Mouse (Mus musculus) gastrocnemius, adult 8-10 months (tissue): ENCODE data around the gene Hsp90ab1. TPM values are rescaled to one million over a fixed set of nuclear protein-coding genes. Genes with fewer than 3 reads are reported as not detected.
A peak's percentile ranks its signal among the peaks of the same experiment; 100 is the strongest.

Source experiments
- DNase-seq, 2 experiments: peaks; one replicate each; pipeline ENCODE4 v3.0.0; 2022; ENCODE audit warnings: low spot score in 2 of 2
- total RNA-seq, 4 experiments: library from RNA; stranded (reverse); gene quantifications; 2 replicates each; pipeline ENCODE4 v1.2.4; 2022

Gene Hsp90ab1
- total RNA-seq, 4 experiments from 2014 or later, result 1,140 to 1,362 (median 1,203) TPM

DNA sequence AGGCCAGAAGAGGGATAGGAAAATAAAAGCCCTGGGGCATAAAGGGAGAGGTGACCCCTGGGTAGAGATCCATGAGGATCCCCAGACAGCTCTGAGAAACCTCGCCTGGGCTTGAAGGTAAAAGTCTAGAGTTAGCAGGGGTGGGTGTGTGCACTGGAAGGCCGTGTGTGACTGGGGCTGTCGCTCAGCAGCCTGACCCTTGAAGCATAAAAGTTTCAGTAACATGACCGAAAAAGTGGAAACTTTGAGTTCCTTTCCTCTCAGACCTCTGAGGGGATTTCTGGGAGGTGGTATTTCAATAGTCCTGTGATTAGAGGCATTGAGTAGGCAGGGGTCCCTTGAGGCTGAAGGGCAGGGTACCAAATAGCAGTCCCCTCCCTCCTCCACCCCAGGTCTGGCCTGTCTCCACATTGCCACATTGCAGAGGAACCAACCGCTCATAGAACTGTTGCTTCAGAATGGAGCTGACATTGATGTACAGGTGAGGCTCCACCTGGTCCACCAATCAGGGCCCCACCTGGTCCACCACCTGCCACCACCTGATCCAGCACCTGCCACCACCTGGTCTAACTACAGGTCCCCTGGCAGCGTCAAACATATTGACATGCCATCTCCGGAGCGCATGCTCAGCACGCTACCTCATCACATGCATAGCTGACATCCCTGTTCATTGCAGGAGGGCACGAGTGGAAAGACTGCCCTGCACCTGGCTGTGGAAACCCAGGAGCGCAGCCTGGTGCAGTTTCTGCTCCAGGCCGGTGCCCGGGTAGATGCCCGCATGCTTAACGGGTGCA lies 13.1 kb downstream of the Hsp90ab1 start:
- no peak for DNase-seq

- DNase-seq, result no peak
Measured at GRCm38 (mm10) chr17:45557998-45558862, 14.8 kb downstream of the Hsp90ab1 start.

DNA sequence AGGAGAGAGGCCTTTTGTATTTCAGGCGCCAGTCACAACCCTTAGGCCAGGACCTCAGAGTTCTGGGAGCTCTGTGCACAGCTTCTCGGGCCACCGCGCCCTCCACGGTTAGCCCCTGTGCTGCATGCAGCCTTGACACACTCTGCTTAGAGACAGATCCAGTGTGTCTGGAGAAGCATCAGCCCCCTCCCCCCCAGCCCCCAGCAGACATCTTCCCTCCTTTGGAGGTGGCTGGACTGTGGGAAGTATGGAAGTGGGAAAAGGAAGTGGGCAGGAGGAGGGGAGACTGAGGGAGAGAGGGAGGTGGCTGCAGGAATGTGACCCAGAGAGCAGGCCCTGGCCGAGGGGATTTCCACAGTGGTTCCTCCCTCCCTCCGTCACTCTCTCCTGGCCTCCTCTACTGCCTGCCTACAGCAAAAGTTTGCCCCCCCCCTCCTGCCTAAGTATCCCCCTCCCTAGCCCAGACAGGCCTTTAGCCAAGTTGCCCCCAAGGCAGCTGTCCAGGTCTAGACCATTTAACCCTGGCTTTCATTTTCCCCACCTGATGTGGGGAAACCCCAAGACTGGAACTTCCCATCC lies 15.7 kb downstream of the Hsp90ab1 start:
- DNase-seq, result no peak

GRCm38 (mm10) chr17:45556514-45557245 lies 16.4 kb downstream of the Hsp90ab1 start:
- DNase-seq, result no peak

- no peak for DNase-seq
Measured at GRCm38 (mm10) chr17:45556107-45556489, 17.0 kb downstream of the Hsp90ab1 start.

DNA sequence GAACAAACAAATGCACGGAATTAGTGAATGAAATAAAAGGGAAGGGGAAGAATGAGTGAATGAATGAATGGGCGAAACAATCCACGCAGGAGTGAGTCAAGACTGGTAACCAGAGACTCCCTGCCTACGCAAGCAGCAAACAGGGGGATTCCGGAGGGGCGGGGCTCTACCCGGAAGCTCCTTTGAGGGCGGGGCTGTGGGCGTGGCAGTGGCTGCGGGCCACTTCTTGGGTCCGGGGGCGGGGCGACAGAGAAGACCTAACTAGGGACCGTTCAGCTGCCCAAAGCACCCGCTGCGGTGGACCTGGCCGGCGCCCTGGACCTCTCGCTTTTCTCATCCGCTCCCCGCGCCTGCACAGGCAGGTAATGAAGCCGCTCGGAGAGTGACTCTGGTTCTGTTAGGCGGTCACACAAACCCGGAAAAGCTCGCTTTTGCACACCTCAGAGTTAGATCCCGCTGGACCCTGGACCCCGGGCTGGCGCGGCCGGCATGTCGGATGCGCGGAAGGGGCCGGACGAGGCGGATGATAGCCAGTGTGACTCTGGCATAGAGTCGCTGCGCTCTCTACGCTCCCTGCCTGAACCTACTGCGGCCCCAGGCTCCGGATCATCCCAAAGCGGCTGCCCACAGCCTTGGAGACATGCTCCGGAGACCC lies 17.5 kb downstream of the Hsp90ab1 start, which contains the start of gene Nfkbie:
Gene Nfkbie, plus strand, starts transcription at position 252 of the 655 bp plus-strand sequence.
- peak; percentile 89 to 92 for DNase-seq

GRCm38 (mm10) chr17:45554420-45554819 lies 18.7 kb downstream of the Hsp90ab1 start:
- no peak for DNase-seq

DNA sequence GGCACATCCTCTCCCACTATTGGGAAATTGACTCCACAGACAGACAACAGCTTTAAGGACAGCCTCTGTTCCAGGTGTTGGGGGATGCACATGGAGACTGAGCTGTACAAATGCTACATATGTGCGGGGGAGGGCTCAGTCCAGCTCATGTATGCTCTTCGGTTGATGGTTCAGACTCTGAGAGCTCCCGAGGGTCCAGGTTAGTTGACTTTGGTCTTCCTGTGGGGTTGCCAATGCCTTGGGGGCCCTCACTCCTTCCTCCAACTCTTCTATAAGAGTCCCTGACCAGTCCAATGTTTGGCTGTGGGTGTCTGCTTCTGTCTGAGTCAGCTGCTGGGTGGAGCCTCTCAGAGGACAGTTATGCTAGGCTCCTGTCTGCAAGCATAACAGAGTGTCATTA lies 20.0 kb downstream of the Hsp90ab1 start:
- no peak for DNase-seq

- peak; percentile 57 to 68 for DNase-seq
Measured at GRCm38 (mm10) chr17:45551816-45552451, 21.1 kb downstream of the Hsp90ab1 start.

GRCm38 (mm10) chr17:45551249-45551796 lies 21.7 kb downstream of the Hsp90ab1 start:
- no peak for DNase-seq

DNA sequence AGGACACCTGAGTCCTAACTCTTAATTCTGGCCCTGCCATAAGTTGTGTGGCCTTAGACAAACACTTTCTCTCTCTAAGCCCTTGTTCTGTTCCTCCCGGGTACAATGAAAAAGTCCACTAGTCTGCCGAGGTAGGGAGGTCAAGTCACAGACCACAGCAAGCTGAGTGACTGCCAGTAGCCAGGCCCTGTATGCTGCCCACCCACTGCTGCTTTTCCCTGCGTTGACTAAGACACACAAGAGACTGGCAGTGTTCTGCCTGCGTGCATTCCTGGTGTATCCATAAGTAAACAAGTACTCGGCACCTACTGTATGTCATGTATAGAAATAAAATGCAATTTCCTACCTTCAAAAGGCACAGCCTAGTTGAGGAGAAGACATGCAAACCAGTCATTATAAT lies 22.8 kb downstream of the Hsp90ab1 start:
- DNase-seq, result no peak

DNA sequence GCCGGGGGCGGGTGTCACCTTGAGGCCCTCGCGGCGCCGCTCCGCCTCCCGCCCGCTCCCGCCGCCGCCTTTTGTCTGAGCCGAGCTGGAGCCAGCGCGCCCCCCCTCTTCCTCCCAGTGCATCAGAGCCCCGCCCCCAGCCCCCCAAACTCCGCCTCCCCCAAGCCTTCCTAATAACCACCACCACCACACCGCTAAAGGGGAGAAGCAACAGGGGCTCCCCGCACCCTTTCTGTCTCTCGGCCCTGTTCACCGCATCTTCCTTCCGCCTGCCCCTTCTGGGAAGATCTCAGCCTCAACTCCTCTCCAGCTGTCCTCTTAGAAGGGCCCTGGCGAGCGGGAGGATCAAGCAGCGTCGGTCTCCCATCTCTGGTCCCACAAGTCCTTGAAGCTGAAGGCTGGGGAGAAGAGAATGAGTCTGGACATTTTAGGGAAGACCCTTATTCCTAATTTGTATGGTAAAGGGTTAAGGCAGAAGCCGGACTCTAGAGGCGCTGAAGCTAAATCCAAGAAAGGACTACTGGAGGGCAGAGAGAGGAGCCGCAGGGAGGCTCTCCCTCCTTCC lies 23.4 kb downstream of the Hsp90ab1 start, which contains the start of gene Tmem151b:
Gene Tmem151b, minus strand, starts transcription at position 61 of the 565 bp plus-strand sequence.
- no peak for DNase-seq

DNA sequence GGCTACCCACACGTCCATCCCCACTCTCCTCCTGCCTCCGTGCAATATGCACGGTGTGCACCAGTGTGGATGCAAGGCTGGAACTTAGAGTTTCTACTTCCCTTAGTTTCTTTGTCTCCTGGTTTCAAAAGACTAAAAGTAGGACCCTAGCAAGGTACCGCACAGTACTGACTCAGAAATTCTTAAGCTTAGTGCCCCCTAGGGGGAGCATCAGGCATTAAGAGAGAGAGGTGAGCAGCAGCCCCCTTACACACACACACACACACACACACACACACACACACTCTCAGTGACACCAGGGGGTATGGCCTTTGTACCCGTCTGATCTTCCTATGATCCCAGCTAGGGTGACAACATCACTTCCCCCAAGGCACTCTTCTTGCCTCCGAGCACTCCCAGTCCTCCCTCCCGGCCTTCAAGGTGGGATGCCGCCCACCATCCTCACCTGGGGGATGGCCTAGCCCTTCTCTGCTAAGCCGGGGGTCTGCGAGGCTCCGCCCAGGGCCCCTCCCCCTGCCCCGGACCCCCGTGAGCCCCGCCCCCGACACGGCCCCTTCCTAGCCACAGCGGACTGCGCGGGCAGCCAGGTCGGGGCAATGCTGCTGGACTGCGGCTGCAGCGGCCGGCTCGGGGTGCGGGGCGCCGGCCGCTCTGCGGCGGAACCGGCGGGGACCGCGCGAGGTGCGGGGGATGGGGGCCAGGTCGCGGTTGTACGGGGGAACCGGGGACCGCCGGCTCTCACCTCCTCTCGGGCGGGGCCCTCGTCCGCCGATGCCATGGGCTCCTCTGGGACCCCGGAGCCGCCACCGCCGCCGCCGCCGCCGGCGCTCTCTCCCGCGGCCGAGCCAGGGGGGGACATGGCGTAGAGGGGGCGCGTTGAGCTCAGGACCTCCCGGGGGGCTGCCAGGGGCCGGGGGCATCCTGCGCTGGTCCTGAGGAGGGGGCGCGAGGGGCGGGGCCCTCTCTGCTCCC lies 24.2 kb downstream of the Hsp90ab1 start:
- DNase-seq, result no peak

DNA sequence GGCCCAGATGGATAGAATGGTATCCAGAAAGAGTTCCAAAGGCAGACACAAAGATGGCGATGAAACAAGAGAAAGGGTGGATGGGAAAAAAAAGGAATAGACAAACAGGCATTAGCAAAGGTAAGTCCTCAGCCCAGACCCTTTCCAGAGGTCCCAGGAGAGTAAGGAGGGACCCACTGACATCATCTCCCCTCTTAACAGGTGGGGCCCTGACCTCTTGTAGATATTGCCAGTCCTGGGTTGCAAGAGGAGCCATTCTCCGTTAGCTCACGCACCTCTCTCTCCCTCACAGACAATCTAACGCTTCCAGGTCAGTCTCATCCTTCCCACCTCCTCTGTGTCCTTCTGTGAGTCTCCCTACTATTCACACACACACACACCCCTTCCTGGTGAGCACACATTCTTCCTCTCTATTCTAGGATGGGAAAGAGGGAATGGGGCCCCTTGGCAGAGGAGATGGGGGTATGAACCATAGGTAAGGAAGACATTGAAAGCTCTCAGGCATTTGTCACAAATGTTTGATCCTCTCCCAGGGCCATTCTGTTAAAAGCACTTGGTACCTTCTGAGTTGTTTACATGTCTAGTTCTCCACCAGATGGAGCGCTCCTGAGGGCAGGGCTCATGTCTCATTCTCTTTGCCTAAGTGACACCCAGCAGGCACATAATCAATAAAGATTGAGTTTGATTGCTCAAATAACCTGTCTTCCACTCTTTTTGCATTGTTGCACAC lies 25.4 kb downstream of the Hsp90ab1 start:
- no peak for DNase-seq

- no peak for DNase-seq
Measured at GRCm38 (mm10) chr17:45546941-45547340, 26.1 kb downstream of the Hsp90ab1 start.

- DNase-seq, result no peak
Measured at GRCm38 (mm10) chr17:45545278-45545961, 27.7 kb downstream of the Hsp90ab1 start.

GRCm38 (mm10) chr17:45544873-45545277 lies 28.2 kb downstream of the Hsp90ab1 start:
- DNase-seq, result no peak
